Mouse (Mus musculus): ENCODE data around the gene Rae1. TPM values are rescaled to one million over a fixed set of nuclear protein-coding genes. Genes with fewer than 3 reads are reported as not detected.

Gene Rae1
- total RNA-seq, 2 experiments from 2014 or later, result 54.5 to 54.8 TPM

DNA sequence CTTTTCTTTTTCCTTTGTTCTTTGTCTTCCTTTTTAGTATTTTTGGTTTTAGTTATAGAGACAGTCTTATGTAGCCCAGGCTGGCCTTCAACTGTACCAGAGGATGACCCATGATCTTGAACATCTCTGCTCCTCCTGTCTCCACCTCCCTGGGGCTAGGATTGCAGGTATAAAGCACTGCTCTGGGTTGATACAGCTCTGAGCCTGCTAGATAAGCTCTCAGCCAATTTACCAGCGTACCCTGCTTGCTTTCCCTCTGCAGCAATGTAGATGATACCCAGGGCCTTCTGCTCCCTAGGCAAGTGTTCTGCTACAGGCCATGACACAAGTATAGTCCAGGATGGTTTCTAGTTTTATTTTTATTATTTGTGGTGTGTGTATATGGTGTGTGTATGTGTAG, 42.0 kb downstream of the Rae1 start:
- DNase-seq (ENCODE audit: low spot score in 2 of 2), result no peak
- intact Hi-C loops (cut with DNase I), result no loop called here

- DNase-seq (ENCODE audit: low spot score in 2 of 2), result no peak
- intact Hi-C loops (cut with DNase I), result no loop called here
These were observed 42.7 kb downstream of the Rae1 start for GRCm38 (mm10) chr2:173042504-173043162.

DNA sequence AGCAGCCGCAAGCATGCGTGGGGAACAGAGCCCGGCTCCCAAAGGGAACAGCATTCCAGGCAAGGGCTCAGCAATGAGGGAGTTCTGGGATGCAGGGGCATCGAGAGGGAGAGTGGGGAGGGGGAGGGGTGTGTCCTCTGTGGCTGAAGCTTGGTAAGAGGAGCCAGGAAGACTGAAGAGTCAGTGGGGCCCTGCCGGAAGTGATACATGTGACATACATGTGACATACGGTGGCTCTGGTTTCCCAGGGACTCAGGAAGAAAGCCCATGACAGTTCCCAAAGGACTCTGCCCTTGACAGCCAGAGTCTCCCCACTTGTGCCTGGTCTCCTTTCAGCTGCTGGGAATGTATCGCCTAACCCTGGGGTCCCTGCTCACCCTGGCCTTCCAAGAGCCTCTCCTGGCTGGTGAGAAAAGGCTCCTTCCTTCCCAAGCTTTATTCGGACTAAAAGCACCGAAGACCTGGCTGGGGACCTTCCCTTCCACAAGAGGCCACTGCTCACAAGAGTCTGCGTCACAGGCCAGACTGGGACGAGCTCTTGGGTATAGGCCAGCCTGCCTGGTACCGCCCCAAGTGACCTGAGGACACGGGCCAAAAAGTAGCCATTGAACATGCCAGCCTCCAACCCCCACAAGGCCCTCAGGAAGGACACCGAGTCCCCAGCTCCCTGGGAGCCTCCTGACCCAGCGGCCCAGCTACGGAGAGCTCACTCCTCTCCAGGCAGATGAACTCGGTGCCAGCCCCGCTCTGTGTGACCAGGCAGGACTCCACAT, 44.5 kb downstream of the Rae1 start:
- DNase-seq (ENCODE audit: low spot score in 2 of 2), result no peak
- intact Hi-C loops (cut with DNase I), result no loop called here

DNA sequence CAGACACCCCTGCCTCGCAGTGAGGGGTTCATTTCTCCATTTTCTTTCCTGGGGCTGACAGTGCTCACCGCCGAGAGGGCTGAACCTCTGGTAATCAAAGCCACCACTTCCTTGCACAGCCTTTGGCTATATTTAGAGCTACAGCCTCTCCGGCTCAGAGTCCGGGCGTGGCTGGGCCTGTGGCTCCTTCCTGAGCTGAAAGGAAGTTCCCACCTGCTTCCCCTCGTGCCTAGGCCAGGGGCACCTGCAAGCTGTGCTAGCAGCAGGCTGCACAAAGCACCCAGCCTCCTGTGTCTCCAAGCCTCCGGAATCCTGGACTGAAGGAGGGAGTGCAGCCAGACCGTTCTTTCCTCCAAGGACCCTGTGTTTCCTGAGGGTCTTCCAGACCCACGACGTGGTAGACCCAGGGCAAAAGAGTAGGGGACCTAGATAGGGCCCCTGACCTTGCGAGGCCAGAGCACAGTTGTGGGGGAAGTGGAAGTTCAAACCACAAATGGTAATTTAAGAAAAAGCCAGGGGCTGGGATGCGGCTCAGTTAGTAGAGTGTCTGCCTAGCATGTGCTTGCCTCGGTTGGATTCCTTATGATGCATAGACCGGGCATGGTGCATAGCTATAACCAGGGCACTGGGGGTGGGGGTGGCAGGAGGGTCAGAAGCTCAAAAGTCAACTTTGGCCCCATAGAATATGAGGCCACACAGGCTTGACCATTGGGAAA, 46.8 kb downstream of the Rae1 start:
- DNase-seq (ENCODE audit: low spot score in 2 of 2), result no peak
- intact Hi-C loops (cut with DNase I), result no loop called here

- intact Hi-C loops (cut with DNase I), result no loop called here
- DNase-seq (ENCODE audit: low spot score in 2 of 2), result no peak
These were observed 47.6 kb downstream of the Rae1 start for GRCm38 (mm10) chr2:173047471-173047870.

GRCm38 (mm10) chr2:173048041-173048745, 48.3 kb downstream of the Rae1 start:
- DNase-seq (ENCODE audit: low spot score in 2 of 2), result no peak
- intact Hi-C loops (cut with DNase I), result no loop called here

- intact Hi-C loops (cut with DNase I), result no loop called here
- DNase-seq (ENCODE audit: low spot score in 2 of 2), result no peak
These were observed 49.3 kb downstream of the Rae1 start for GRCm38 (mm10) chr2:173049231-173049630.

DNA sequence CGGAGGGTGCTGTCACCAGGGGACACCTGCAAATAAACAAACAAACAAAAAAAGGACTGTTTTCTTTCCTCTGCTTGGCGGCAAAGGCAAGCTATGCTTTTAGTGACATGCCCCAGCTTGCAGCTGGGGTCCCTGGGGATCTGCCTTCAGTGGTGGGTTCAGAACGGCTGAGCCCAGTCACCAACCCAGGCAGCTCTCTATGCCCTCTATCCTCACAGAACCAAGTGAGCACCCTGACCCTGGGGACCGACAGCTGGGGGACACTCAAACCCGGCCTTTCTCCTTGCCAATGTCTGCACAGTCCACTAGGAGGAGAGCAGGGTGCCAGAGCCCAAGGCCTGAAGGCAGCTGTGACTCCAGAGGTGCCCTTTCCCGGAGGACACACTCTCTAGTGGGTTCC, 49.9 kb downstream of the Rae1 start:
- no peak for DNase-seq (ENCODE audit: low spot score in 2 of 2)
- intact Hi-C loops (cut with DNase I), result no loop called here

DNA sequence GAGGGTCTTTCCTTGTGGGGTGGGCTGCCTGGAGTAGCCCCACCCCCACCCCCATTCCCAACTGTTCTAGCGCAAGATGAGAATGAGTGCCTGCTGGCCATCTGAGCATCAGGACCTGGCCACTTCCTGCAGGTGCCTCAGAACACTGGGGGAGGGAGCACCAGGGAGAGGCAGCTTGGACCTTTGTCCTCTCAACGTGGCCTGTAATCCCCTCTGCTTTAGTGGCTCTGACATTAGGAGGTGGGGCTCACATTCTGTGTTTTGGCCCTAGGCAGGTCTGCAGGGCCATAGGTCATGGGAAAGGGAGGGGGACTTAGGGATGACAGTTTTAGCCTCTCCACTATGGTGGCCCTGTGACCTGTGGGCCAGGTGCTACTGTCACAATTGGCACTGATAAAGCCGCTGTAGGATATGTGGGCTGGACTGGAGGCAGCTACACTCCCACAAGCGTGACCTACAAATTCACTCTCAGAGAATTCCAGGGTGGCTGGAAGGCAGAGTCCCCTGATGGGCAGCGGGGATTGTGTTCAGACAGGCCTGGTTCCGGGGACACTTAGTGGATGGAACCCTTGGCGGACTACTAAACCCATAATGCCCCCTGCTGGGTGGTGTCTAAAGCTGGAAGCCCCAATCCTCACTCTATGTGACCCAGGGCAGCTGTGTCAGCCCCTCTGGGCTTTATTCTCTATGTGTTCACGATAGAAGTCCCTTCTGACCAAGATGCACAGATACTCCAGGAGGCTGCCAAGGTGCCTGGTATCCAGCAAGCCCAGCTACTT, 50.9 kb downstream of the Rae1 start:
- intact Hi-C loops (cut with DNase I), result no loop called here
- no peak for DNase-seq (ENCODE audit: low spot score in 2 of 2)

GRCm38 (mm10) chr2:173052881-173053280, 53.0 kb downstream of the Rae1 start:
- intact Hi-C loops (cut with DNase I), result no loop called here
- DNase-seq (ENCODE audit: low spot score in 2 of 2), result no peak

DNA sequence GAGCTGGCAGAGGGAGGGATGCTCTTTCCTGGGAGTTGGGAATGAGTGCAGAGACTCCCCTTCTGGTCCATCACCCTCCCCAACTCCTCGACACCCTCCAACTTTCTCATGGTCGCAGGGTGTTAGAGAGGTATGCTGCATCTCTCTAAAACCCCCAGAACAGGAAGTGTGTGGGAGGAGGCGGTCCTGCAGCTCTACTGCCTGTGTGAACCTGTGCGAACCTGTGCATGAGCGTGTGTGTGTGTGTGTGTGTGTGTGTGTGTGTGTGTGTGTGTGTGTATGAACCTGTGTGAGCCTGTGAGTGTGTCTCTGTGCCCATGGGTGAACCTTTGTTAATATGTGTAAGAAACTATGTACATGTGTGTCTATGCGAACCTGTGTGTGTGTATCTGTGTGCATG, 53.9 kb downstream of the Rae1 start:
- intact Hi-C loops (cut with DNase I), result no loop called here
- DNase-seq (ENCODE audit: low spot score in 2 of 2), result no peak

GRCm38 (mm10) chr2:173056303-173056881, 56.5 kb downstream of the Rae1 start:
- intact Hi-C loops (cut with DNase I), result no loop called here
- DNase-seq (ENCODE audit: low spot score in 2 of 2), result no peak

- intact Hi-C loops (cut with DNase I), result no loop called here
- DNase-seq (ENCODE audit: low spot score in 2 of 2), result no peak
These were observed 57.0 kb downstream of the Rae1 start for GRCm38 (mm10) chr2:173056882-173057315.

DNA sequence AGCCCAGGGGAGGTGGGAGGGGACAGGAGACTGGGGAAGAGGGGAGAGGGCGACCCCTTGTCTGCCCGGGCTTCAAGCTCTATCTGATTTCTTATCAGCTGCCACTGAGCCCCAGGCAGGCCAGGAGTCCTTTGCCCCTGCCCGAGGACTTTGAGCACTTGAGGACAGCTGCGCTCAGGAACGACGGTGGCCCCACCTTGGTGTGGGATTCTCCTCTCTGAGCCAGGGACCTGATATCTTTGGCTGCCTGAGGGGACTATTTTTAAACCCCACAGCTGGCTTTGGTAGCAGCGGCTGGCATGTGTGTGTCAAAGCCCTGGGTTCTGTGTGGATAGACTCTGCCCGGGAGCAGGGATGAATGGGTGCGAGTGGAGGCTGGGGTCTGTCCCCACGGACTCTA, 57.7 kb downstream of the Rae1 start:
- intact Hi-C loops (cut with DNase I), result no loop called here
- DNase-seq (ENCODE audit: low spot score in 2 of 2), result no peak

- DNase-seq (ENCODE audit: low spot score in 2 of 2), result no peak
- intact Hi-C loops (cut with DNase I), result no loop called here
These were observed 58.3 kb downstream of the Rae1 start for GRCm38 (mm10) chr2:173058263-173058662.

DNA sequence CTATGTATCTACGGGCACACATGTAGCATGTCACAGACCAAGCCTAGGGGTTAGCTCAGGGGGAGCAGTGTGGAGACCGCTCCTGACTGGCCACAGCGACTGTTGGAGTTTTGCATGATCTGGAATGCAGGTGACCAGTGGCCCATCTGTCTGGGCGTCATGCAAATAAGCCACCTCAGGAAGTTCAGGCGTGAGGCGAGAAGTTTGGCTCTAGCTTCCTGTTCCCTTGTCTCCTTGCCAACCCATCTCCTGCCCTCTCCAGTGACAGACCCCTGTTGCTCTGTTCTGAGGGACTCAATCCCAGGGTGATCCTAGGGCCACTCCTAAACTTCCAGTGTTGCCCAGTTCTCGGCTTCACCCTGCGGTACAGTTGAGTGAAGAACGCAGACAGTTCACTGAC, 60.5 kb downstream of the Rae1 start:
- intact Hi-C loops (cut with DNase I), result no loop called here
- DNase-seq (ENCODE audit: low spot score in 2 of 2), result no peak

- intact Hi-C loops (cut with DNase I), result no loop called here
These were observed 61.8 kb downstream of the Rae1 start for GRCm38 (mm10) chr2:173061443-173062351.

DNA sequence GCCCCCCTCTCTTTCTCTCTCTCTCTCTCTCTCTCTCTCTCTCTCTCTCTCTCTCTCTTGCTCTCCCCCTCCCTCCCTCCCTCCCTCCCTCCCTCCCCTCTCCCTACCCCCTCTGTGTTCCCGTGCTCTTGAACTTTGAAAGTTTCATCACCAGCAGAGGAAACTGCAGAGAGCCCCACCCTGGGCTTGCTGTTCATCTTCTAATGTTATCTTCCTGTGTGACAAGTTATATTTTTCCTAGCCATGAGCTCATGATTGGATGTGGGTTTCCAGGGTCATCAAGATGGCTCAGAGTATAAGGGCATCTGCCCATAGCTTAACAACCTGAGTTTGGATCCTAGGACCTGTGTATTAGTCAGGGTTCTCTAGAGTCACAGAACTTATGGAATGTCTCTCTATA, 63.3 kb downstream of the Rae1 start:
- DNase-seq (ENCODE audit: low spot score in 2 of 2), result no peak
- intact Hi-C loops (cut with DNase I), result no loop called here

More at GRCm38 (mm10) chr2:173061443-173062351, 61.8 kb downstream of the Rae1 start:
- no peak for DNase-seq (ENCODE audit: low spot score in 2 of 2)
